Mouse (Mus musculus) stomach, embryonic 16.5 days (tissue): ENCODE results near the gene Gm20708. TPM values are rescaled to one million over a fixed set of nuclear protein-coding genes. Genes with fewer than 3 reads are reported as not detected.
A peak's percentile ranks its signal among the peaks of the same experiment; 100 is the strongest.

Experiments used
- ATAC-seq: fragments of 200-750 bp; cut with Nextera tagmentation; 2 replicates; pipeline ENCODE4 v1.8.0; 2017; ENCODE audit warnings: moderate number of reproducible peaks, moderate TSS enrichment; ENCODE audit not compliant: insufficient read depth, low FRiP score
- H3K27ac ChIP-seq: fragments of 300-500 bp; sonication (generic); 2 replicates; pipeline ENCODE4 v1.5.1; 2014; ENCODE audit warnings: low read length
- H3K27me3 ChIP-seq: fragments of 300-500 bp; sonication (generic); 2 replicates; pipeline ENCODE4 v1.6.1; 2014; ENCODE audit warnings: low read length, control low read depth, mixed read lengths; ENCODE audit not compliant: control insufficient read depth, insufficient read depth
- H3K36me3 ChIP-seq: fragments of 300-500 bp; sonication (generic); 2 replicates; pipeline ENCODE4 v1.6.1; 2014; ENCODE audit warnings: low read length; ENCODE audit not compliant: control insufficient read depth, insufficient read depth
- H3K4me1 ChIP-seq: fragments of 300-500 bp; sonication (generic); 2 replicates; pipeline ENCODE4 v1.6.1; 2014; ENCODE audit warnings: low read length, control low read depth, mixed read lengths; ENCODE audit not compliant: control insufficient read depth, insufficient read depth
- H3K4me2 ChIP-seq: fragments of 300-500 bp; sonication (generic); 2 replicates; pipeline ENCODE4 v1.6.1; 2014; ENCODE audit warnings: low read depth, low read length, mixed read lengths
- H3K4me3 ChIP-seq: fragments of 300-500 bp; sonication (generic); replicated peaks from 2 replicates; pipeline ENCODE4 v1.5.1; 2014; ENCODE audit warnings: mild to moderate bottlenecking, low read length
- H3K9ac ChIP-seq: fragments of 300-500 bp; sonication (generic); 2 replicates; pipeline ENCODE4 v1.6.1; 2014; ENCODE audit warnings: low read length
- H3K9me3 ChIP-seq: fragments of 300-500 bp; sonication (generic); replicated peaks from 2 replicates; pipeline ENCODE4 v1.6.1; 2016; ENCODE audit warnings: low read length, control low read depth; ENCODE audit not compliant: control insufficient read depth
- WGBS: fragments of 180-500 bp; shearing (Covaris S2); extraction: QIAGEN DNeasy Blood & Tissue Kit; methylation state at CpG from one replicate; pipeline ENCODE4 v1.1.7; 2014; 5-methylcytosine and 5-hydroxymethylcytosine counted together
- polyA plus RNA-seq: library from polyadenylated mRNA; unstranded; fragments of >200 nt; fragmentation: Nextera tagmentation; extraction: Ambion mirVana; gene quantifications from 2 replicates; pipeline ENCODE4 v1.2.1, GENCODE M21; 2015

The Gm20708 gene
- polyA plus RNA-seq, 1 experiment from 2014 or later, result 0.68 TPM

- Histone ChIP-seq H3K27me3 (peaks cover 18% of the 10 kb centered on the region), H3K4me3 (no peak overlapping the region), H3K36me3 (peaks cover 24% of the 10 kb centered on the region), H3K27ac (no peak overlapping the region), H3K9me3 (no peaks in the 10 kb centered on the region), H3K4me1 (no peaks in the 10 kb centered on the region), H3K4me2 (no peak overlapping the region), H3K9ac (no peak overlapping the region)
- 91% methylated on average over 10 of the region's 10 CpGs for whole genome bisulfite sequencing
- no peak for ATAC-seq
Observed at GRCm38 (mm10) chr11:117857462-117857861, 48.0 kb downstream of the Gm20708 start.

DNA sequence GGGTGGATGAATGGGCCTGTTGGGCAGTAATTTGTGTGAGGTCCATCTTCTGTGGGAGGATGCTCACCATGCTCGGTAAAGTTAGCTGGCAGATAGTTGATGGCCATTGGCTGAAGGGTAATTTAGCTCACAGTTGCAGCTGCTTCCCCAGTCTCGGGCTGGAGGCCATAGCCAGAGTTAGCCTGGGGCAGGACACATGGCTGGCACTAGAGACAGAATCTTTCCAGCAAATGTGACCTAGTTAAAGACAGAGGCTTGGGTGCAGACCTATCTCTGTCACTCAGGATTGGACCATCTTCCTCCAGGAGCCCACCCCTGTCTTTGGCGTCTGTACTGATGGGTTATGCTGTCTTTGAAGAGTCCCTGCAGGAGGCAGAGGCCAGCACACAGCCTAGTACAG, 48.9 kb downstream of the Gm20708 start:
- peaks cover 21% of the 10 kb centered on the region for H3K36me3 ChIP-seq
- WGBS, result 49% methylated on average over 3 of the region's 3 CpGs

DNA sequence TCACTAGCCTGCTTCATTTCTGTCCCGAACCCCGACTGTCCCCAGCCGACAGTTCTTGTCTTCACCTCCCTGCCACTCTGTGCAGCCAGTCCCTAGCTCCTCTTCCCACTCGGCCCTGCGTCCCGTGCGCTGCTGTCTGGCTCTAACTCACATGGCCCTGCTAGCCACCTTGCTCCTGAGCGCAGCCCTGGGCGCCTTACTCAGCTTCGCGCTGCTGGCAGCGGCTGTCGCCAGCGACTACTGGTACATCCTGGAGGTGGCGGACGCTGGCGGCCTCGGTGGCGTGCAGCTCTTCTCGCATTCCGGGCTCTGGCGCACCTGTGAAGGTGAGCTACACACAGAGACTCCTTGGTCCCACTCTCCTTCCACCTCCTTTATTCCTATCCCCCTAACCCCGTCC, 51.1 kb downstream of the Gm20708 start, which contains the start of gene Tmem235:
Gene Tmem235 (plus strand): TSS at position 152 of the 400 bp plus-strand sequence.
- Histone ChIP-seq H3K36me3 (peaks cover 15% of the 10 kb centered on the region), H3K4me3 (no peak within 1 kb of the TSS), H3K4me1 (peaks cover 7% of the 10 kb centered on the region; the same call in 1 of the 2 replicates), H3K9me3 (no peaks in the 10 kb centered on the region), H3K27ac (no peak within 1 kb of the TSS), H3K4me2 (no peak within 1 kb of the TSS), H3K9ac (0 out of 2 replicates have a peak within 1 kb of the TSS, but pooled peaks have one; percentile 14), H3K27me3 (peaks cover 18% of the 10 kb centered on the region)
- ATAC-seq, result no peak
- 6% methylated on average over 23 of the region's 23 CpGs for WGBS

More for the DNA sequence above, 48.9 kb downstream of the Gm20708 start:
- no peak overlapping the region for H3K4me2 ChIP-seq
- no peaks in the 10 kb centered on the region for H3K4me1 ChIP-seq
- no peak overlapping the region for H3K27ac ChIP-seq
- no peak overlapping the region for H3K9ac ChIP-seq
- H3K9me3 ChIP-seq, result no peaks in the 10 kb centered on the region
- ATAC-seq, result no peak
- no peak overlapping the region for H3K4me3 ChIP-seq
- peaks cover 18% of the 10 kb centered on the region for H3K27me3 ChIP-seq

GRCm38 (mm10) chr11:117863174-117863856, 53.8 kb downstream of the Gm20708 start:
- no peak overlapping the region for H3K4me2 ChIP-seq
- no peak overlapping the region for H3K4me3 ChIP-seq
- no peaks in the 10 kb centered on the region for H3K9me3 ChIP-seq
- H3K9ac ChIP-seq, result no peak overlapping the region
- 34% methylated on average over 11 of the region's 11 CpGs for WGBS
- H3K27ac ChIP-seq, result 0 out of 2 replicates have a peak overlapping the region, but pooled peaks have one; percentile 6
- no peak for ATAC-seq
- peaks cover 18% of the 10 kb centered on the region for H3K27me3 ChIP-seq
- H3K36me3 ChIP-seq, result no peaks in the 10 kb centered on the region
- peaks cover 12% of the 10 kb centered on the region for H3K4me1 ChIP-seq

- H3K4me1 ChIP-seq, result peaks cover 12% of the 10 kb centered on the region
- H3K9me3 ChIP-seq, result no peaks in the 10 kb centered on the region
- ATAC-seq, result no peak
- no peak overlapping the region; the same call in 1 of the 2 replicates for H3K9ac ChIP-seq
- 60% methylated on average over 2 of the region's 2 CpGs for WGBS
- peaks cover 17% of the 10 kb centered on the region for H3K27me3 ChIP-seq
- H3K4me3 ChIP-seq, result no peak overlapping the region
- H3K27ac ChIP-seq, result no peak overlapping the region; the same call in 1 of the 2 replicates
- H3K36me3 ChIP-seq, result no peaks in the 10 kb centered on the region
- H3K4me2 ChIP-seq, result no peak overlapping the region
Observed at GRCm38 (mm10) chr11:117864805-117865204, 55.3 kb downstream of the Gm20708 start.

- Histone ChIP-seq H3K4me2 (no peak overlapping the region), H3K36me3 (no peaks in the 10 kb centered on the region), H3K4me1 (peaks cover 18% of the 10 kb centered on the region), H3K27me3 (peaks cover 5% of the 10 kb centered on the region), H3K9me3 (no peaks in the 10 kb centered on the region), H3K27ac (no peak overlapping the region), H3K4me3 (no peak overlapping the region), H3K9ac (no peak overlapping the region; the same call in 1 of the 2 replicates)
- WGBS, result 49% methylated on average over 6 of the region's 6 CpGs
- ATAC-seq, result no peak
Observed at GRCm38 (mm10) chr11:117865988-117866387, 56.5 kb downstream of the Gm20708 start.

GRCm38 (mm10) chr11:117870688-117871365, 61.4 kb downstream of the Gm20708 start:
- ATAC-seq, result peak; percentile 26; the same call in 1 of the 2 replicates
- H3K4me3 ChIP-seq, result no peak overlapping the region

GRCm38 (mm10) chr11:117871376-117871775, 61.9 kb downstream of the Gm20708 start:
- no peak overlapping the region for H3K4me2 ChIP-seq
- no peaks in the 10 kb centered on the region for H3K9me3 ChIP-seq
- H3K4me3 ChIP-seq, result no peak overlapping the region
- peaks cover 18% of the 10 kb centered on the region for H3K4me1 ChIP-seq
- no peaks in the 10 kb centered on the region for H3K27me3 ChIP-seq
- H3K27ac ChIP-seq, result no peak overlapping the region
- no peaks in the 10 kb centered on the region for H3K36me3 ChIP-seq
- H3K9ac ChIP-seq, result no peak overlapping the region
- WGBS, result 70% methylated on average over 5 of the region's 5 CpGs
- ATAC-seq, result no peak

More at GRCm38 (mm10) chr11:117870688-117871365, 61.4 kb downstream of the Gm20708 start:
- 36% methylated on average over 12 of the region's 12 CpGs for WGBS
- Histone ChIP-seq H3K27me3 (no peaks in the 10 kb centered on the region), H3K4me2 (no peak overlapping the region), H3K36me3 (no peaks in the 10 kb centered on the region), H3K9me3 (no peaks in the 10 kb centered on the region), H3K9ac (peak overlapping the region; percentile 52), H3K27ac (no peak overlapping the region), H3K4me1 (peaks cover 23% of the 10 kb centered on the region)
